Mouse (Mus musculus) mouse trophoblast stem cell (cell line): ENCODE measurements around the gene 1600014C23Rik.

ENCODE experiments used
- in situ Hi-C, 2 experiments: fragments of 300-500 bp; cut with MseI, MboI; formaldehyde crosslinking; loops; 2 replicates in 1 of 2; 3 replicates in 1 of 2; pipeline ENCODE4 v1.15.1; 2025

Gene 1600014C23Rik

DNA sequence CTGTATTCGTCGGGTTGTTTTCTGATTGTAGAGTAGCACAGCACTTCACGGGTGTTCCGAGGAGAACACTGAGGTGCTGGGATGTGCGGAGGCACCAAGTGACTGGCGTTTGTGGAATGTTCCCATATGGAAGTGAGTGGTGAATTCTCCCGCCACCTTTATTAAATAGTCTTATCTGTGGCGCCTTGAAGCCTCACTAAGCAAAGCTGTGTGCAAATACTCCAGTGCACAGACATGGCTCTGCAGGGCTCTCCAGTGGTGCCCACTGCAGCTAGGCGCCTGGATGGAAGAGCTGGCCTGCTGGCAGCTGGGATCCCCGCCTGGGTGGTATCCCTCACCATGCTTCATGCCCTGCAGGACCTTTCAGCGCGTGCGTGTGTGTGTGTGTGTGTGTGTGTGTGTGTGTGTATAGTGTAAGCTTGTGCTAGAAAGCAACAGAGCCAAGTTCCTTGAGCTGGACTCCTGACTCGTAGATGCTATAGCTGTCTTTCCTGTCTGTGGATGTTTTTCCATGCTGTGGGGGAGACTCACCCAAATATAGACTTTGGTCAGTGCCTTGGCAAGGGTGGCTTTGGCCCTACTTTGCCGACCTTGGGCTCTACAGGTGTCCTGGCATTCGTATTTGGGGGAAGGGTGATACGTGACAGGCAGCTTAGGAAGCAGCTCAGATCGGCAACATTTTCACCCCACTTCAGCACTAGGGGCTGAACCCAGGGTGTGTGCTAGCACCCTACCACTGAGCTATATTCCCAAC is 39.7 kb downstream of the 1600014C23Rik start:
- in situ Hi-C loops: no loop called here

DNA sequence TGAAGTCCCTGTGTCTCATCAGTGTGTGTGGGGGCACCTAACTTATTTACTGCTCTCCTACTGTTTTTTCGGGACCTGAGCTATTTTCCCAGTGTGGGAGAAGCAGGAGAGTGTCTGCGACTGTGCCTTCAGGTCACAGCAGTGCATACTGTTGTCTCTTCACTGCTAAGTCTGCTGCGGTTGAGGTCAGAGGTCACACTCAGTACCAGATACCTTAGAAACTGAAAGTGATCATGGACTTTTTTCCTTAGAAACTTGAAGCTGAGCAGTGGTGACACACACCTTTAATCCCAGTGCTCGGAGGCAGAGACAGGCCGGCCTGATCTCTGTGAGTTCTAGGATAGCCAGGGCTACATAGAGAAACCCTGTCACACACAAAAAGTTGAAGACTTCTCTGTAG is 41.5 kb downstream of the 1600014C23Rik start:
- in situ Hi-C loops: no loop called here

DNA sequence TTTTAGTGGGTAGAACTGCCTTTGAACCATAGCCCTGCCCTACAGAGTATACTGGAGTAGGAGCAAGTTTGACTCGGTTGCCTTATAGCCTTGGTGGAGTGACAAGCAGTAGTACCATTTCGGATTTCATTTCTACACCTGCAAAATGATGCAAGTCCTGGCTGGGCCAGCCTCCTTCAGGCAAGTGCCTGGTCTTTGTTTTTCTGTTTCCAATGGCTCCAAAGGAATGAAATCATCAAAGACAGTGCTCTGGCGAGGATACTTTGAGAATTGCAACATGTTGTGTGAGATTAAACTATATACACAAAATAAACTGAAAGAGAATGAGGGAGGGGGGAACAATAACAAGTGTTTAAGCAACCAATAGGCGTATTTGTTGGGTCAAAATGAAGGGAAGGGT is 43.6 kb downstream of the 1600014C23Rik start:
- in situ Hi-C loops: no loop called here

DNA sequence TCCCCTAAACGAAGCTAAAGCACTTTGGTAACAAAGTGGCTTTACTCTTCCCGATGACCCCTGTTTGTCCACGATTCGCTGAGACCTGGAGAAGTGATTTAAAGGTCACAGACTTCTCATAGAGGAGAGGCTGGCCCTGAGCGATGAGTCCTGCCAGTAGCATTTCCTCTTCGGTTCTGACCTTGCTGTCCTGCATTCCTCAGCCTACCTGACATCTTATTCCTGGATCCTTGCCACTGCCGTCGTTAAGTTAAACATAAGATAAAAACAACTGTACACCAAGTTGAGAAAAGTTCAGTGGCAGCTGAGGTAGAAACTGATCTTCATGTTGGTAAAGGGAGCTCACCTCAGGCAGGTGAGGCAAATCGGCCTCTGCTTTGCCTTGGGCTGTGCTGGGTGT is 44.5 kb downstream of the 1600014C23Rik start:
- in situ Hi-C loops: no loop called here

DNA sequence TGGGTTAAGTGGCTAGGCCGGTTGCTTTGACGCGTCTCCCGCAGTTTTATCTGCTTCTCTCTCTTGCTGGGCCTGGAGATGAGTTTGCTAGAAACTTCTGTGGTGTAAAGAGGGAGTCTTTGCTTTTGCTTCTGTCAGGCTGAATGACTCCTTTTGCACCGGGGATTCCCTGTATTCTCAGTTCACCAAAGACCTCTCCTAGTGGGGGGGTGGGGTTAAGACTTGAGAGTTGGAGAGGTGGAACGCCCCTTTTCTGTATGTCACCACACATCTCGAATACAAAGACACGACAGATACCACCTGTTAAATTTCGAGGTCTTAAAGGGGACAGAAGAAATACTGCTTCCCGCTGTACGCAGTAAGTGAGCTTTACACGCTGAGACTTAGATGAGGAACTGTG is 46.9 kb downstream of the 1600014C23Rik start, which contains the start of gene Tmem63b:
TSS of gene Tmem63b (minus strand) at position 190 of the 400 bp plus-strand sequence.
- in situ Hi-C loops: no loop called here

DNA sequence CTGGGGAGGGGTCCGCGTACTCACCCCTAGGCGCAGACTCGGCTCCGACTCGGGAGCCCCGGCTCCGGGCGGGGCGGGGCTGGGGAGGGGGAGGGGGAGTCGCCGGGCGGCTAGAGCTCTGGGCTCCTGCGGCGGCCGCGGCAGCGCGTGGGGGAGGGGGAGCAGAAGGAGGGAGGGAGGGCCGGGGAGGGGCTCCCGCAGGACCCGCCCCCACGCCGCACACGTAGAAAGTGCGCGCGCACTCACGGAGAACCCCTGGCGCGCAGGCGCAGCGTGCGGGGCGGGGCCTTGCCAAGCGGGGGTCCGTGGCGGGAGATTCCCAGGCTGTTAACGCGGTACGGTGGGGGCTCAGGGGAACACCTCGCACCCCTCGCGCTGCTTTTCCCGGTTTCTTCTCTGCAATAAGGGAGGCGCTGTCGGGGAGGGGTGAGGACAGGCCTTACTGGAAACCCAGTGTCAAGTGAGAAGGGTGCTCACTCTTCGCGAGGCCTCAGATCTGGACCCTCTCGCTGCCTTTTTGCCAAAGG is 47.5 kb downstream of the 1600014C23Rik start, which contains the start of gene Mrpl14:
TSS of gene Mrpl14 (plus strand) at position 230 of the 527 bp plus-strand sequence.
- in situ Hi-C loops: no loop called here

DNA sequence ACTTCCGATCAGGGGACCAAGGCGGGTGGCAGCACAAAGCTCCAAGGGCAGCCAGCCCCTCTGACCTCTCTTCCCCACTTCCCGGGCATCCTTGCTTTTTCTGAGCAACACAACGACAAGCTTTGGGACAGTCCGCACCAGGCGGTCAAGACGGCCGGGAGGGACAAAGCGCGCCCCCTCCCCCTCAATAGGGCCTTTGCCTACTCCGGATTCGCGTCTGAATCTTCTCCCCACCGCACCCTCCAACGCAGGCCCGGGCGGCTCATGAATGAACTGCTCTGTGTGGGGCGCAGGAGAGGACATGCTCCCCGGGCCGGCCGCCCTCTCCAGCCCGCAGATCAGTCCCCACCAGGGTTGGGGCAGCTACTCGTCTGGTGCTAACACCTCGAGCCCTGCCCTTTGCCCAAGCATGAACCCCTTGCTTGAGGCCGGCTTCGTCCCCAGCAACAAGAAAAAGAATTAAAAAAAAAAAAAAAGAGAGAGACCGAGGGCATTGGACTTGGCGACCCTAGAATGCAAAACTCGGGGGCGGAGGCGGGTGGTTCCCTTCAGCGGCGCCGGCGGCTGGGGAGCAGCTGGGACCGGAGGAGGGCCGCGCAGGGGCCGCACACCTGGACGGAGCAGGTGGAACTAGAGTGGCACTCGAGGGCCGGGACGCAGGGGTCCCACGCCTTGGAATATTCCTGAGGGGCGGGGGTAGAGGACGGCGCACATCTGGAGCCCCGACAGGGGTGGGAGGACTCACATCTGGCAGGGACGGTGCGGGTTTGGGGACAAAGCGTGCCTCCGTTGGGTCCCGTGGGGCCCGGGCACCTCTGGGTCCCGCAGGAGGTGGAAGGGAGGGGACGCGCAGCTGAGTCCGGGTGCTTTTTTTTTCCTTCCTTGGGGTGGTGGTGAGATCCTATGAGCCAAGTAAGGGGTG is 48.2 kb downstream of the 1600014C23Rik start:
- in situ Hi-C loops: no loop called here

DNA sequence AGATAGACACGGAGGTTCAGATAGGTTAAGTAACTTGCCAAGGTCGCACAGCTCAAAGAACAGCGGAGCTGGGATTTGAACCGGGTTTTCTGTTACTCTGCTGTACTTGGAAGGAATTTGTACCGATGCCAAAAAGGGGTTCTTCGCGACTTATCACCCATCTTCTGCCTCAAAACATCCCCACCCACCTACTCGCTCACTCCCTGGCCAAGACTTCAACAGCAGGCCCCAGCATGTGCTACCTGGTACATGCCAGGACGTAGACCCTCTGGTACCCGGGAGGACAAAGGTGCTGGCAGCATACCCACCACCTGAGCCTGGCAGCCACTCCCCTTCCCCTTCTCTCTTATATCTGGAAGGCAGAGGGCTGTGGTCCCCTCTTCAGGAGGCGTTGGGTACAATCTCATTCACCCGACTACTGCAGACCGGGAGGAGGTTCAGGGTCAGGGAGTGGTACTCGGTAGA is 48.9 kb downstream of the 1600014C23Rik start:
- in situ Hi-C loops: no loop called here
